Mouse (Mus musculus) lung, adult 2 months (tissue): Measurements from ENCODE around the gene Camta1.

Experiments used
- CTCF ChIP-seq: fragments of 200-500 bp; IDR thresholded peaks from 2 replicates; pipeline ENCODE4 v1.5.1; 2011; ENCODE audit warnings: mild to moderate bottlenecking, low read length, control low read depth; ENCODE audit not compliant: insufficient read depth
- POLR2A ChIP-seq: fragments of 200-500 bp; IDR thresholded peaks from 2 replicates; pipeline ENCODE4 v1.6.1; 2011; ENCODE audit warnings: low read depth, mild to moderate bottlenecking, control low read depth, low read length, borderline replicate concordance; ENCODE audit errors: extremely low read depth

GRCm38 (mm10) chr4:151132493-151132892 is 729.2 kb downstream of the Camta1 start:
- no peak for TF ChIP-seq CTCF
- TF ChIP-seq POLR2A = no peak
